Mouse (Mus musculus) liver, embryonic 11.5 days (tissue): Measurements from ENCODE around the gene Lamb3. TPM values are rescaled to one million over a fixed set of nuclear protein-coding genes. Genes with fewer than 3 reads are reported as not detected.

Experiments used
- ATAC-seq: fragments of 200-750 bp; cut with Nextera tagmentation; replicated peaks from 2 replicates; pipeline ENCODE4 v1.8.0; 2017; ENCODE audit warnings: moderate number of reproducible peaks, mild to moderate bottlenecking, moderate TSS enrichment, moderate library complexity; ENCODE audit not compliant: low FRiP score
- DNase-seq: peaks from one replicate; pipeline ENCODE4 v3.0.0-alpha.2; 2017; ENCODE audit warnings: low spot score
- H3K27ac ChIP-seq: fragments of 300-500 bp; sonication (generic); 2 replicates; pipeline ENCODE4 v1.5.1; 2014; ENCODE audit warnings: mild to moderate bottlenecking, low read depth, low read length, control low read depth
- H3K27me3 ChIP-seq: fragments of 300-500 bp; sonication (generic); replicated peaks from 2 replicates; pipeline ENCODE4 v1.6.1; 2014; ENCODE audit warnings: low read length, mixed read lengths; ENCODE audit not compliant: control insufficient read depth, insufficient read depth
- H3K36me3 ChIP-seq: fragments of 300-500 bp; sonication (generic); 2 replicates; pipeline ENCODE4 v1.6.1; 2014; ENCODE audit warnings: mild to moderate bottlenecking, low read length, moderate library complexity, mixed read lengths; ENCODE audit not compliant: control insufficient read depth, insufficient read depth
- H3K4me1 ChIP-seq: fragments of 300-500 bp; sonication (generic); replicated peaks from 2 replicates; pipeline ENCODE4 v1.6.1; 2014; ENCODE audit warnings: low read length, mixed read lengths; ENCODE audit not compliant: control insufficient read depth, insufficient read depth
- H3K4me2 ChIP-seq: fragments of 300-500 bp; sonication (generic); 2 replicates; pipeline ENCODE4 v1.6.1; 2014; ENCODE audit warnings: mild to moderate bottlenecking, control low read depth, moderate library complexity
- H3K4me3 ChIP-seq: fragments of 300-500 bp; sonication (generic); 2 replicates; pipeline ENCODE4 v1.5.1; 2014; ENCODE audit warnings: low read depth, low read length, control low read depth
- H3K9ac ChIP-seq: fragments of 300-500 bp; sonication (generic); 2 replicates; pipeline ENCODE4 v1.6.1; 2014; ENCODE audit warnings: low read depth, low read length, control low read depth
- H3K9me3 ChIP-seq: fragments of 300-500 bp; sonication (generic); 2 replicates; pipeline ENCODE4 v1.6.1; 2016; ENCODE audit warnings: low read length, inconsistent platforms, mixed read lengths; ENCODE audit not compliant: control insufficient read depth
- WGBS: fragments of 180-500 bp; shearing (Covaris S2); extraction: QIAGEN DNeasy Blood & Tissue Kit; methylation state at CpG from one replicate; pipeline ENCODE4 v1.1.7; 2014; 5-methylcytosine and 5-hydroxymethylcytosine counted together
- polyA plus RNA-seq: library from polyadenylated mRNA; unstranded; fragments of >200 nt; fragmentation: Nextera tagmentation; extraction: Ambion mirVana; gene quantifications from 2 replicates; pipeline ENCODE4 v1.2.1, GENCODE M21; 2014

Gene Lamb3
- polyA plus RNA-seq, 1 experiment from 2014 or later, result 0.15 TPM

DNA sequence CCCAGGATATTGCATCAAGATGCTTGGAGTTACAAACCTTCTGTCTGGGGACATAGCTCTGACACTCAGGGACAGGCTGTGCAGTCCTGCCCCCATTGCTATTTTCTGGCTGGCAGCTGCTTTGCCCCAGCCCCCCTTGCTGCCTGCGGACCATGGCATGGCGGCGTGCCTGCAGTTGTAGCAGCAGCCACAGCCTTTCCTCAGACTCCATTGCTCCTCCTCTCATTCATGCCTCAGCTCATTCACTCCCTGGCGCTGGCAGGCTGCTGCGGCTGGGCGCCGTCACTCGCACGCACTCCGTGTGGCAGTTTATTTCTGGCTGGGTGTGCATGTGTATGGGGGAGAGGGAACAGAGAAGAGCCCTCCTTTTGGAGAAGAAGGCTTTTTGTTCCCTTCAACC, 160.6 kb downstream of the Lamb3 start:
- WGBS, result 48% methylated on average over 10 of the region's 10 CpGs
- Histone ChIP-seq H3K4me2 (no peak overlapping the region), H3K4me1 (no peaks in the 10 kb centered on the region), H3K9ac (no peak overlapping the region), H3K27ac (no peak overlapping the region), H3K9me3 (no peaks in the 10 kb centered on the region), H3K36me3 (no peaks in the 10 kb centered on the region), H3K27me3 (no peaks in the 10 kb centered on the region), H3K4me3 (no peak overlapping the region)
- ATAC-seq (no peak), DNase-seq (no peak)

GRCm38 (mm10) chr1:193369091-193369490, 161.6 kb downstream of the Lamb3 start:
- Histone ChIP-seq H3K27ac (no peak overlapping the region), H3K4me1 (no peaks in the 10 kb centered on the region), H3K9ac (no peak overlapping the region), H3K4me3 (no peak overlapping the region), H3K9me3 (no peaks in the 10 kb centered on the region), H3K36me3 (no peaks in the 10 kb centered on the region), H3K27me3 (no peaks in the 10 kb centered on the region), H3K4me2 (peak overlapping the region; percentile 44)
- 59% methylated on average over 8 of the region's 8 CpGs for WGBS
- DNase-seq (no peak), ATAC-seq (no peak)

DNA sequence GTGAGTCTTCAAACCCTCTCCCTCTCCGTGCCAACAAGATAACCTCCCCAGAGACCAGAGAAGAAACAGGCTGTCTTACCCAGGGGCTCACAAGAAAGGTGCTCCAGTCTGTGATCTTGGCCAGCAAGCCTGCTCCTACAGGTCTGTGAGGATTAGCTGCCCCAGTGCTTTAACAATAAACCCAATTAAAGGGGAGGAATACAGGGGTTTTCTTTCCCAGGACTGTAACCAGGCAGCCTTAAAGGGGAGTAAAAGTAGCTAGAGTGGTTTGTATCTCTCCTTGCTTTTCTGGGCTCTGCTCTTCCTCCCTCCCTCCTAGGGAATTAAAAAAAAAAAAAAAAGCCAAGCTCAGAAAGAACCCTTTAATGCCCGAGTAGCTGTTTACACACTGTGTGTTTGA, 162.6 kb downstream of the Lamb3 start, which contains the start of gene Camk1g:
Gene Camk1g (minus strand): TSS at position 203 of the 400 bp plus-strand sequence.
- no peaks in the 10 kb centered on the region for H3K36me3 ChIP-seq
- H3K4me3 ChIP-seq, result peak within 1 kb of the TSS; percentile 30
- H3K4me2 ChIP-seq, result peak within 1 kb of the TSS; percentile 44
- 5% methylated on average over 2 of the region's 2 CpGs for WGBS
- H3K9ac ChIP-seq, result peak within 1 kb of the TSS; percentile 38; the same call in 1 of the 2 replicates
- no peak for DNase-seq
- no peak within 1 kb of the TSS for H3K27ac ChIP-seq
- no peak for ATAC-seq
- H3K9me3 ChIP-seq, result no peaks in the 10 kb centered on the region
- H3K27me3 ChIP-seq, result no peaks in the 10 kb centered on the region
- H3K4me1 ChIP-seq, result no peaks in the 10 kb centered on the region

DNA sequence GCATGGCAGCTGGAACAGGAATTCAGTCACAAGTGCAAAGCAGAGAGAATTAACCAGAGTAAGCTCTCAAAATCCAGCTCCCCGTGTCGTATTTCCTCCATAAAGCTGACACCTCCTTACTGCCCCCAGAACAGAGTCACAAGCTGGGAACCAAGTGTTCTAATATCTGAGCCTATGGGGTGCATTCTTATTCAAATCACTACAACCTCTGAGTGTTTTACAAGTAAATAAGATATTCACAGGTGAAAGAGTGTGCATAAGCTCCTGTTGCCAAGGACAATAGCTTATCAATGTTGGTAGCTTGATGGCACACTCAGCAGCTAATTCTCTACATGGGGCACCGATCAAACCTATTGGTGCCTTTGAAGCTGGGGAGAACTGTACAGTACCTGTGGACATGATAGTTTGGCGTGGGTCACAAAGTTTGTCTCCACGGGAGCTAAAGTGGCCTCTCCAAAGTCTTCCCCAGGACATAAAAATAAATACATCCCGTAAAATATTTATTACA, 166.5 kb downstream of the Lamb3 start:
- no peak for ATAC-seq

DNA sequence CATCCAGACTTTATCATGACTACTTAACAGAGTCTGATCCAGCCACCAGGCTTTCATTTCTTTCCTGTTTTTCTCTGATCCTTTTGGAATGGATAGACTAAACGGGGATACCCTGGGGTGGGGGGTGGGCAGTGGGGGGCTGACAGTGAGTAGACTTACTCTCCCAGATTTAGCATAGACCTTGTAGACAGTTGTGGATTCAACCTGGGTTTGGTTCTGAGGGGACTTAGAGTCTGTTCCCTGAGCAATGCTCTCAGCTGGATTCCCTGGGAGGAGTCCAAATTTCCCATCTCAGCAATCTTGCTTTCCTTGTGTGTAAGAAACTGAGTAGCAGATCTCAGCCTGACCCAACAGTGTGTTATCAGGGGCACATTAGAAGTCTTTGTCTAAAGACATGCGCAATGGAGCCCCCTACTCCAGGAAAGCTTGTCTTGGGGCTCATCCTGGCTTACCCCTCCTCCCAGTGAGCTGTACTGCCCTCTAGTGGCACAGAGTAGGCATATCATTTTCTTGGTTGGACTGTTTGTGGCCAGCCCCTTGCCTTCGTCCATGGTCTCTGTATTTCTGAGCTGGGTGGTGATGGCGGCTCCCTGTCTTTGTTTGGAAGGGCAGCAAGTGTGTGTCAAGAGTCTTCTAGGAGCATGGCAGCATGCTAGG, 169.1 kb downstream of the Lamb3 start:
- no peaks in the 10 kb centered on the region for H3K27me3 ChIP-seq
- H3K4me2 ChIP-seq, result no peak overlapping the region
- H3K4me1 ChIP-seq, result no peaks in the 10 kb centered on the region
- ATAC-seq, result 0 out of 2 replicates have a peak, but pooled peaks have one; percentile 54
- no peak overlapping the region for H3K4me3 ChIP-seq
- H3K9me3 ChIP-seq, result no peaks in the 10 kb centered on the region
- H3K9ac ChIP-seq, result no peak overlapping the region
- no peak overlapping the region for H3K27ac ChIP-seq
- no peaks in the 10 kb centered on the region for H3K36me3 ChIP-seq
- WGBS, result 44% methylated on average over 4 of the region's 4 CpGs
- DNase-seq, result no peak

More for the DNA sequence above, 166.5 kb downstream of the Lamb3 start:
- Histone ChIP-seq H3K4me1 (no peaks in the 10 kb centered on the region), H3K27me3 (no peaks in the 10 kb centered on the region), H3K4me2 (no peak overlapping the region), H3K9ac (no peak overlapping the region), H3K27ac (no peak overlapping the region), H3K4me3 (no peak overlapping the region), H3K36me3 (no peaks in the 10 kb centered on the region), H3K9me3 (no peaks in the 10 kb centered on the region)
- WGBS, result 84% methylated on average over 6 of the region's 6 CpGs
- DNase-seq, result no peak

DNA sequence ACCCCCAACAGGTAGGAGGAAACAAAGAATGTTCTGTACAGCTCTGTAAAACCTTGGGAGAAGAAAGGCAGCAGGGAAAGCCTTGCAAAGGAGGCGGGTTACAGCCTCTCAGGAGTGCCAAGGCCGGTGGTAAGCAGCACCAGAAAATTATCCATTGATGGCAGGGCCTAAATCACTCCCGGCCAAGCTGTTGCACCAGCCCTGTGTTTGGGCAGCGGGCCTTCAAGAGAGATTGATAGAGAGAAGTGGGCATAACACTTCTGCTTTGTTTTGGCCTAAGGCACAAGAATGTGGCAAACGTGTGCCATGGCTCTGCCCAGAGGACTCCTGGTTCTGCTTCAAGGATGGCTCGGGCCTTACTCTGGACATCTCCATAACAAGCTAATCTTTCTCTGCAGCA, 172.1 kb downstream of the Lamb3 start:
- ATAC-seq (no peak), DNase-seq (no peak)
- WGBS, result 72% methylated on average over 6 of the region's 6 CpGs
- Histone ChIP-seq H3K4me1 (peaks cover 4% of the 10 kb centered on the region), H3K9ac (no peak overlapping the region), H3K27me3 (no peaks in the 10 kb centered on the region), H3K27ac (no peak overlapping the region), H3K36me3 (no peaks in the 10 kb centered on the region), H3K4me2 (no peak overlapping the region), H3K9me3 (no peaks in the 10 kb centered on the region), H3K4me3 (no peak overlapping the region)

- Histone ChIP-seq H3K9ac (no peak overlapping the region), H3K4me1 (peaks cover 4% of the 10 kb centered on the region), H3K9me3 (no peaks in the 10 kb centered on the region), H3K4me2 (no peak overlapping the region), H3K27ac (no peak overlapping the region), H3K36me3 (no peaks in the 10 kb centered on the region), H3K27me3 (no peaks in the 10 kb centered on the region), H3K4me3 (no peak overlapping the region)
- ATAC-seq (no peak), DNase-seq (no peak)
- 82% methylated on average over 5 of the region's 5 CpGs for WGBS
These were observed 173.4 kb downstream of the Lamb3 start for GRCm38 (mm10) chr1:193380877-193381276.

DNA sequence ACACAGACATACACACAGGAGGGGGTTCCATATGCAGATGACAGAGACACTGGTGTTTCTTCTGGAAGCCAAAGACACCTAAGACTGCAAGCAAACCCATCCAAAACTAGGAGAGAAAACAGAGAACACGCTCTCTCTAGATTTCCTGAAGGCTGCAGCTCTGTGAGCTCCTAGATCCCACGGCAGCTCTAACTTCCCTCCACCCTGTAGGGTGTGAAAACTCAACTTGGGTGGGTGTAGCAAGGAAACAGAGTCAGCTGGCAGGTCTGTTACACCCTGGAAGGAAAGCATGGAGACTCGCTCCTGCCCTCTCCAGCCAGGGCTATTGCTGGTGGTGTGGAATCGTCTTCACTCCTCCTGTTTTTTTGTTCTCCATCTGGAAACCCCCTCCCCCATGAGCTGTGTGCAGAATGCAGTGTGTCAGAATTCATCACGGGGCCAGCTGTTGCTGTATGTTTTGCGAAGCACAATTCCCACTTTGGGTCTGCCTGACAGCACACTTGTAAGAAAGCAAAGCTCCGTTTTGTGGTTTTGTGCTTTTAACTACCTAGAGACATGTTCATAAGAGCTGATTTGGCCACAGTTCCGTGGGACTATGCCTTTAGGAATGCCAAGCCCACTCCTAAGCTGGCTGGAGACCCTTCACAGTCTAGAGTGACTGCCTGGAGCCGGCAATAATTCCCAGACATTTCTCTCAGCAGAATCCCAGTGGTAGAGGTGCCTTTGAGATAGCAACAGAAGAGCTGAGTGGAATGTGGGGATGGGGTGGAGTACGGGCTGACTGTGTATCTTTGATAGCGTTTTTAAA, 174.3 kb downstream of the Lamb3 start:
- no peaks in the 10 kb centered on the region for H3K36me3 ChIP-seq
- H3K9me3 ChIP-seq, result no peaks in the 10 kb centered on the region
- H3K4me3 ChIP-seq, result peak overlapping the region; percentile 44
- DNase-seq (no peak), ATAC-seq (peak; percentile 14)
- H3K27ac ChIP-seq, result no peak overlapping the region
- no peak overlapping the region for H3K9ac ChIP-seq
- H3K4me2 ChIP-seq, result peak overlapping the region; percentile 74
- no peaks in the 10 kb centered on the region for H3K27me3 ChIP-seq
- WGBS, result 39% methylated on average over 11 of the region's 11 CpGs
- H3K4me1 ChIP-seq, result peaks cover 4% of the 10 kb centered on the region
